Mouse (Mus musculus) intestine, embryonic 14.5 days (tissue): Measurements from ENCODE around the gene Pkp4. TPM values are rescaled to one million over a fixed set of nuclear protein-coding genes. Genes with fewer than 3 reads are reported as not detected.
A peak's percentile ranks its signal among the peaks of the same experiment; 100 is the strongest.

Source experiments
- ATAC-seq: fragments of 200-750 bp; cut with Nextera tagmentation; replicated peaks from 2 replicates; pipeline ENCODE4 v1.8.0; 2017; ENCODE audit warnings: low read depth, moderate number of reproducible peaks, moderate TSS enrichment, moderate library complexity; ENCODE audit not compliant: low FRiP score, low TSS enrichment
- DNase-seq: peaks from one replicate; pipeline ENCODE4 v3.0.0-alpha.2; 2018; ENCODE audit warnings: low spot score
- H3K27ac ChIP-seq: fragments of 300-500 bp; sonication (generic); 2 replicates; pipeline ENCODE4 v1.5.1; 2014; ENCODE audit warnings: low read depth, mild to moderate bottlenecking, control low read depth
- H3K27me3 ChIP-seq: fragments of 300-500 bp; sonication (generic); replicated peaks from 2 replicates; pipeline ENCODE4 v1.6.1; 2014; ENCODE audit warnings: low read length, control low read depth; ENCODE audit not compliant: control insufficient read depth, insufficient read depth
- H3K36me3 ChIP-seq: fragments of 300-500 bp; sonication (generic); 2 replicates; pipeline ENCODE4 v1.6.1; 2014; ENCODE audit warnings: low read length, control low read depth; ENCODE audit not compliant: control insufficient read depth, insufficient read depth
- H3K4me1 ChIP-seq: fragments of 300-500 bp; sonication (generic); replicated peaks from 2 replicates; pipeline ENCODE4 v1.6.1; 2014; ENCODE audit warnings: low read length, control low read depth, mixed read lengths; ENCODE audit not compliant: control insufficient read depth, insufficient read depth
- H3K4me2 ChIP-seq: fragments of 300-500 bp; sonication (generic); 2 replicates; pipeline ENCODE4 v1.6.1; 2014; ENCODE audit warnings: low read length
- H3K4me3 ChIP-seq: fragments of 300-500 bp; sonication (generic); 2 replicates; pipeline ENCODE4 v1.5.1; 2014; ENCODE audit warnings: low read depth, low read length, control low read depth, mixed read lengths
- H3K9ac ChIP-seq: fragments of 300-500 bp; sonication (generic); 2 replicates; pipeline ENCODE4 v1.6.1; 2014; ENCODE audit warnings: mild to moderate bottlenecking, low read length
- H3K9me3 ChIP-seq: fragments of 300-500 bp; sonication (generic); 2 replicates; pipeline ENCODE4 v1.6.1; 2016; ENCODE audit warnings: low read length, control low read depth; ENCODE audit not compliant: control insufficient read depth
- WGBS: fragments of 180-500 bp; shearing (Covaris S2); extraction: QIAGEN DNeasy Blood & Tissue Kit; methylation state at CpG from one replicate; pipeline ENCODE4 v1.1.7; 2014; 5-methylcytosine and 5-hydroxymethylcytosine counted together
- polyA plus RNA-seq: library from polyadenylated mRNA; unstranded; fragments of >200 nt; fragmentation: Nextera tagmentation; extraction: Ambion mirVana; gene quantifications from 2 replicates; pipeline ENCODE4 v1.2.1, GENCODE M21; 2014

Gene Pkp4
- polyA plus RNA-seq, 1 experiment from 2014 or later: 24.4 TPM

GRCm38 (mm10) chr2:59202930-59203329, 42.3 kb downstream of the Pkp4 start:
- Histone ChIP-seq H3K9ac (no peak overlapping the region), H3K27me3 (no peaks in the 10 kb centered on the region), H3K4me1 (peaks cover 6% of the 10 kb centered on the region; the same call in 1 of the 2 replicates), H3K27ac (no peak overlapping the region), H3K4me2 (no peak overlapping the region), H3K36me3 (no peaks in the 10 kb centered on the region), H3K4me3 (no peak overlapping the region), H3K9me3 (no peaks in the 10 kb centered on the region)
- DNase-seq: no peak
- 64% methylated on average over 5 of the region's 5 CpGs for WGBS
- ATAC-seq: no peak

- Histone ChIP-seq H3K27me3 (no peaks in the 10 kb centered on the region), H3K9ac (no peak overlapping the region), H3K9me3 (no peaks in the 10 kb centered on the region), H3K4me2 (no peak overlapping the region), H3K27ac (no peak overlapping the region), H3K4me1 (peaks cover 6% of the 10 kb centered on the region; the same call in 1 of the 2 replicates), H3K36me3 (no peaks in the 10 kb centered on the region), H3K4me3 (no peak overlapping the region)
- WGBS: 52% methylated on average over 3 of the region's 3 CpGs
- ATAC-seq (no peak), DNase-seq (no peak)
Measured at GRCm38 (mm10) chr2:59203627-59204425, 43.2 kb downstream of the Pkp4 start.

- Histone ChIP-seq H3K4me1 (peaks cover 6% of the 10 kb centered on the region; the same call in 1 of the 2 replicates), H3K4me3 (no peak overlapping the region), H3K36me3 (no peaks in the 10 kb centered on the region), H3K4me2 (no peak overlapping the region), H3K27me3 (no peaks in the 10 kb centered on the region), H3K9ac (no peak overlapping the region), H3K9me3 (no peaks in the 10 kb centered on the region), H3K27ac (no peak overlapping the region)
- 95% methylated on average over 9 of the region's 9 CpGs for WGBS
- ATAC-seq (no peak), DNase-seq (no peak)
Measured at GRCm38 (mm10) chr2:59205092-59205491, 44.4 kb downstream of the Pkp4 start.

GRCm38 (mm10) chr2:59206190-59206589, 45.5 kb downstream of the Pkp4 start:
- Histone ChIP-seq H3K36me3 (no peaks in the 10 kb centered on the region), H3K4me3 (no peak overlapping the region), H3K9me3 (no peaks in the 10 kb centered on the region), H3K4me1 (peaks cover 6% of the 10 kb centered on the region; the same call in 1 of the 2 replicates), H3K27me3 (no peaks in the 10 kb centered on the region), H3K9ac (no peak overlapping the region), H3K4me2 (no peak overlapping the region), H3K27ac (no peak overlapping the region)
- 78% methylated on average over 2 of the region's 2 CpGs for WGBS
- DNase-seq (peak; percentile 24), ATAC-seq (no peak)

GRCm38 (mm10) chr2:59207240-59207639, 46.6 kb downstream of the Pkp4 start:
- H3K9ac ChIP-seq: no peak overlapping the region
- ATAC-seq (no peak), DNase-seq (peak; percentile 46)
- H3K36me3 ChIP-seq: no peaks in the 10 kb centered on the region
- no peak overlapping the region for H3K4me2 ChIP-seq
- no peak overlapping the region for H3K27ac ChIP-seq
- no peaks in the 10 kb centered on the region for H3K27me3 ChIP-seq
- no peaks in the 10 kb centered on the region for H3K9me3 ChIP-seq
- 69% methylated on average over 4 of the region's 4 CpGs for whole genome bisulfite sequencing
- H3K4me1 ChIP-seq: peaks cover 6% of the 10 kb centered on the region; the same call in 1 of the 2 replicates
- no peak overlapping the region for H3K4me3 ChIP-seq

- no peak overlapping the region for H3K4me3 ChIP-seq
Measured at GRCm38 (mm10) chr2:59207725-59208124, 47.1 kb downstream of the Pkp4 start.

GRCm38 (mm10) chr2:59208276-59208675, 47.6 kb downstream of the Pkp4 start:
- Histone ChIP-seq H3K4me2 (no peak overlapping the region), H3K36me3 (no peaks in the 10 kb centered on the region), H3K9ac (no peak overlapping the region), H3K4me3 (no peak overlapping the region), H3K4me1 (peaks cover 6% of the 10 kb centered on the region; the same call in 1 of the 2 replicates), H3K9me3 (no peaks in the 10 kb centered on the region), H3K27ac (no peak overlapping the region), H3K27me3 (no peaks in the 10 kb centered on the region)
- ATAC-seq (no peak), DNase-seq (peak; percentile 7)
- 74% methylated on average over 9 of the region's 9 CpGs for WGBS

More at GRCm38 (mm10) chr2:59207725-59208124, 47.1 kb downstream of the Pkp4 start:
- no peak overlapping the region for H3K9ac ChIP-seq
- peaks cover 6% of the 10 kb centered on the region; the same call in 1 of the 2 replicates for H3K4me1 ChIP-seq
- H3K27ac ChIP-seq: no peak overlapping the region
- no peaks in the 10 kb centered on the region for H3K9me3 ChIP-seq
- no peaks in the 10 kb centered on the region for H3K36me3 ChIP-seq
- no peaks in the 10 kb centered on the region for H3K27me3 ChIP-seq
- peak; percentile 38 for DNase-seq
- no peak overlapping the region for H3K4me2 ChIP-seq
- ATAC-seq: no peak
- WGBS: 71% methylated on average over 5 of the region's 5 CpGs

GRCm38 (mm10) chr2:59211051-59211450, 50.4 kb downstream of the Pkp4 start:
- no peak for ATAC-seq
- Histone ChIP-seq H3K27ac (no peak overlapping the region), H3K4me2 (no peak overlapping the region), H3K4me3 (no peak overlapping the region), H3K36me3 (no peaks in the 10 kb centered on the region; the same call in 1 of the 2 replicates), H3K27me3 (no peaks in the 10 kb centered on the region), H3K9me3 (no peaks in the 10 kb centered on the region), H3K9ac (no peak overlapping the region), H3K4me1 (0 out of 2 replicates have a peak, but pooled peaks cover 3% of the 10 kb centered on the region)
- DNase-seq: peak; percentile 27
- WGBS: 87% methylated on average over 5 of the region's 5 CpGs
